Mouse (Mus musculus) CH12.LX (cell line): ENCODE results near the gene Gm8439.

Source experiments
- E2F4 ChIP-seq: IDR thresholded peaks from 2 replicates; pipeline ENCODE4 v1.6.1; 2011; ENCODE audit warnings: low read depth, low read length, improper control_type of control experiment; ENCODE audit not compliant: insufficient replicate concordance
- KAT2A ChIP-seq: IDR thresholded peaks from 2 replicates; pipeline ENCODE4 v1.6.1; 2012; ENCODE audit warnings: low read length, improper control_type of control experiment, inconsistent platforms; ENCODE audit not compliant: insufficient replicate concordance
- POLR2A ChIP-seq: IDR thresholded peaks from 2 replicates; pipeline ENCODE4 v1.6.1; 2011; ENCODE audit warnings: low read depth, mild to moderate bottlenecking, improper control_type of control experiment, low read length
- USF2 ChIP-seq: conservative IDR thresholded peaks from 2 replicates; pipeline ENCODE4 v1.6.1; 2011; ENCODE audit warnings: low read depth, low read length, improper control_type of control experiment

DNA sequence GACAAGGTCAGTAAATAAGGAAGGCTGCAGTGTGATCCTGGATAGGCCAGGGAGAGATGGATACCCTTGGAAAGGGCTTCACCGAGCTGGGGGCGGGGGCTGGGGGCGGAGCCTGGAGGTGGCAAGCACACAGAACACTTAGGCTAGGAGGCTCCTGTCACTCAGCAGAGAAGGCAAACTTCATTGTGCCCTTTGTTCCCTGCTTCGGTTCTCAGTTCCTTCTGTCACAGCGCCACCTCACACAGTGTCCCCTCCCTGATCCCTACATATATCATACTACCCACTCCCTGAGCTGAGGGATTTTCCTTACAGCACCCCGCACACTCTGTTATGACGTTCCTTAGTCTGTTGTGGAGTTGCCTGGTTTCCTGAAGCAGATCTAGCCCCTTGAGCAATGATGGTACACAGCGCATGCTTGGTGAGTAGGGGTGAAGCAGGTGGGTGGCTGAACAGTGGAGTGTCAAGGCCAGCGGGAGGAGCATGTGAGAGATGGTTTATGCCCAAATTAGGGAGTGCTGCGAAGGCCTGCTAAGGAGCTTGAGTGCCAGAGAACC, 27.1 kb downstream of the Gm8439 start:
- TF ChIP-seq USF2 (no peak), E2F4 (no peak), KAT2A (no peak), POLR2A (no peak)
